Mouse (Mus musculus): Measurements from ENCODE around the gene Olfr1229.

Olfr1229 gene

GRCm38 (mm10) chr2:89287914-89288313 is at the start of gene Olfr1229:
Gene Olfr1229, minus strand, starts transcription at chr2:89288014.
- DNase-seq (ENCODE audit: low read depth, low spot score), result no peak

- no peak for DNase-seq (ENCODE audit: low read depth, low spot score)
These were observed 41.8 kb upstream of the Olfr1229 start, which contains the start of gene Olfr1232 for GRCm38 (mm10) chr2:89329575-89329974. Gene Olfr1232, minus strand, starts transcription at chr2:89329675.

DNA sequence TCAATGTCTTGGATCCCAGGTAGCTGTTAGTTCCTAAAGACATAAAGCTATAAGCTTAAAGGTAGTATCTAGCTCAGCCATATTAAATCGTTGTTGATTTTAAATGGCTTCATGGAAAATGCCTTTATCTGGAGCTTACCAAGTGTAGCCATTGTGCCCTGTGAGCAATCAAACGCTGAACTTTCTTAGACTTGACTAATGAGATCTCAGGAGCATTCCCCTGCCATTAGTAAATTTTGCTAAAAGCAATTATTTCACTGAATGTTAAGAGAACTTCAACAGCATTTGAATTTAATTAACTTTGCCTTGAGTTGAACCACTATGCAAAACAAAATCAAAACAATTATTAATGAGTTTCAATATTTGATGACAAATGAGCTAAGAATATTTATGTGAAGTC is 19.2 kb upstream of the Olfr1229 start, which contains the start of gene Olfr1231:
Gene Olfr1231, minus strand, starts transcription at position 101 of the 400 bp plus-strand sequence.
- DNase-seq (ENCODE audit: low read depth, low spot score), result no peak

- DNase-seq (ENCODE audit: low read depth, low spot score), result no peak
These were observed 9.4 kb upstream of the Olfr1229 start, which contains the start of gene Olfr1230 for GRCm38 (mm10) chr2:89297168-89297567. Gene Olfr1230, minus strand, starts transcription at chr2:89297268.

DNA sequence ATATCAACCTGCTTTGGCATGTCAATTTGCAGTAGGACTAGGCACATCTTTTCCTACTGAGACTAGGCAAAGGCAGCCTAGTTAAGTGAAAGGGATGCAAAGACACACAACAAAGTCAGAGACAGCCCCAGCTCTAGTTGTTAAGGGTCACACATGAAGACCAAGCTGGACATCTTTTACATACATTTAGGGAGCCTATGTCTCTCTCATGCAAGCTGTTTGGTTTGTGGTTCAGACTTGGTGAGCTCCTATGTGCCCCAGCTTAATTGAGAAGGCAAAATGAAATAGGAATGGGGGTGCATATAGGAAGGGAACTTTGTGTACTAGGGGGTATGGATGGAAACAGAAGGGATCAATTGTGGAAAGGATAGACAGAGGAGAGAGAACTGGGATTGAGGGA is 33.9 kb downstream of the Olfr1229 start, which contains the start of gene Olfr1228:
Gene Olfr1228, minus strand, starts transcription at position 101 of the 400 bp plus-strand sequence.
- no peak for DNase-seq (ENCODE audit: low read depth, low spot score)

Measured in mesoderm, embryonic 11.5 days (tissue).